In genomic region chr15:80174598-80174875, GRCm38 (mm10) we compare ENCODE assay signal across 8 mouse cellular contexts. TPM values are rescaled to one million over a fixed set of nuclear protein-coding genes. Genes with fewer than 3 reads are reported as not detected.
DNase-seq lines count a peak whose midpoint lies in the region; ATAC-seq and TF ChIP-seq lines count a peak whose summit lies in the region.

No protein-coding gene starts in this region.

- TF ChIP-seq CTCF in small intestine, adult 2 months (IDR thresholded peaks at IDR 0.05; ENCODE audit: extremely low read depth, insufficient read length, insufficient replicate concordance, low read depth, low read length) = no peak

- TF ChIP-seq POLR2A in small intestine, adult 2 months (IDR thresholded peaks at IDR 0.05; ENCODE audit: low read depth, low read length) = no peak

- no peaks in the 10 kb centered on the region for H3K36me3 ChIP-seq in liver, embryonic 11.5 days (ENCODE audit: control insufficient read depth, insufficient read depth, low read length)
- no peaks in the 10 kb centered on the region for H3K36me3 ChIP-seq in embryonic facial prominence, embryonic 11.5 days (replicated peaks; ENCODE audit: control insufficient read depth, insufficient read depth, low read depth, low read length)
- no peaks in the 10 kb centered on the region for H3K36me3 ChIP-seq in limb, embryonic 11.5 days (ENCODE audit: control insufficient read depth, insufficient read depth, low read length)
- H3K36me3 ChIP-seq in small intestine, adult 2 months (ENCODE audit: control insufficient read depth, insufficient read depth, low read length) = no peaks in the 10 kb centered on the region

- peak overlapping the region; percentile 71 for H3K4me2 ChIP-seq in liver, embryonic 11.5 days
- peak overlapping the region; percentile 81 for H3K4me2 ChIP-seq in embryonic facial prominence, embryonic 11.5 days (ENCODE audit: low read depth, low read length)
- H3K4me2 ChIP-seq in limb, embryonic 11.5 days (ENCODE audit: low read depth, severe bottlenecking) = peak overlapping the region; percentile 90

- H3K4me3 ChIP-seq in liver, embryonic 11.5 days (ENCODE audit: low read depth, low read length) = peak overlapping the region; percentile 70
- H3K4me3 ChIP-seq in embryonic facial prominence, embryonic 11.5 days (ENCODE audit: low read depth, low read length) = peak overlapping the region; percentile 97
- H3K4me3 ChIP-seq in limb, embryonic 11.5 days (ENCODE audit: low read depth, low read length) = peak overlapping the region; percentile 95
- peak overlapping the region; percentile 75 for H3K4me3 ChIP-seq in small intestine, adult 2 months (ENCODE audit: low read depth, low read length)

- DNase-seq in liver, embryonic 11.5 days (ENCODE audit: low spot score) = no peak
- no peak for DNase-seq in liver
- no peak for DNase-seq in embryonic facial prominence, embryonic 11.5 days (ENCODE audit: low spot score)
- DNase-seq in limb, embryonic 11.5 days (ENCODE audit: low spot score) = no peak
- no peak for DNase-seq in left cerebral cortex, adult 11 months (ENCODE audit: low spot score)
- no peak for DNase-seq in B cell, adult 2 months
- no peak for DNase-seq in adrenal gland, postnatal 10 days

- ATAC-seq in liver, embryonic 11.5 days (replicated peaks; ENCODE audit: low FRiP score) = no peak
- ATAC-seq in embryonic facial prominence, embryonic 11.5 days (replicated peaks; ENCODE audit: insufficient number of reproducible peaks, low FRiP score, low TSS enrichment, low read depth) = no peak
- ATAC-seq in limb, embryonic 11.5 days (ENCODE audit: insufficient number of reproducible peaks, low FRiP score, low TSS enrichment, low read depth) = no peak

- H3K9ac ChIP-seq in liver, embryonic 11.5 days (ENCODE audit: low read depth, low read length) = peak overlapping the region; percentile 68; the same call in 1 of the 2 replicates
- peak overlapping the region; percentile 97 for H3K9ac ChIP-seq in embryonic facial prominence, embryonic 11.5 days (replicated peaks; ENCODE audit: low read length)
- peak overlapping the region; percentile 94 for H3K9ac ChIP-seq in limb, embryonic 11.5 days (ENCODE audit: low read length)

- H3K27ac ChIP-seq in liver, embryonic 11.5 days (ENCODE audit: low read depth, low read length) = no peak overlapping the region
- H3K27ac ChIP-seq in embryonic facial prominence, embryonic 11.5 days (replicated peaks; ENCODE audit: low read depth, low read length) = no peak overlapping the region
- no peak overlapping the region for H3K27ac ChIP-seq in limb, embryonic 11.5 days (replicated peaks; ENCODE audit: low read depth, low read length)
- H3K27ac ChIP-seq in small intestine, adult 2 months (ENCODE audit: insufficient read depth, low read depth, low read length) = 0 out of 2 replicates have a peak overlapping the region, but pooled peaks have one; percentile 28

- H3K4me1 ChIP-seq in liver, embryonic 11.5 days (replicated peaks; ENCODE audit: control insufficient read depth, insufficient read depth, low read length) = peaks cover 3% of the 10 kb centered on the region
- peaks cover 8% of the 10 kb centered on the region for H3K4me1 ChIP-seq in embryonic facial prominence, embryonic 11.5 days (ENCODE audit: control insufficient read depth, insufficient read depth, low read length)
- peaks cover 20% of the 10 kb centered on the region for H3K4me1 ChIP-seq in limb, embryonic 11.5 days (ENCODE audit: control insufficient read depth, insufficient read depth, low read length)
- H3K4me1 ChIP-seq in small intestine, adult 2 months (ENCODE audit: control insufficient read depth, insufficient read depth, insufficient read length, low read length) = peaks cover 13% of the 10 kb centered on the region

- no peaks in the 10 kb centered on the region for H3K9me3 ChIP-seq in liver, embryonic 11.5 days (ENCODE audit: control insufficient read depth, low read length)
- H3K9me3 ChIP-seq in embryonic facial prominence, embryonic 11.5 days (replicated peaks; ENCODE audit: control insufficient read depth, low read length) = no peaks in the 10 kb centered on the region
- H3K9me3 ChIP-seq in limb, embryonic 11.5 days (ENCODE audit: control insufficient read depth, low read length) = no peaks in the 10 kb centered on the region

- peaks cover 63% of the 10 kb centered on the region for H3K27me3 ChIP-seq in liver, embryonic 11.5 days (replicated peaks; ENCODE audit: control insufficient read depth, insufficient read depth, low read length)
- H3K27me3 ChIP-seq in embryonic facial prominence, embryonic 11.5 days (ENCODE audit: control insufficient read depth, insufficient read depth, low read length) = no peaks in the 10 kb centered on the region
- H3K27me3 ChIP-seq in limb, embryonic 11.5 days (ENCODE audit: control insufficient read depth, insufficient read depth, low read length) = no peaks in the 10 kb centered on the region
- H3K27me3 ChIP-seq in small intestine, adult 2 months (ENCODE audit: control insufficient read depth, insufficient read depth, low read length) = no peaks in the 10 kb centered on the region

- WGBS in liver, embryonic 11.5 days = 14% methylated on average over 5 of the region's 5 CpGs
- under 1% methylated on average over 5 of the region's 5 CpGs for WGBS in embryonic facial prominence, embryonic 11.5 days
- whole genome bisulfite sequencing in limb, embryonic 11.5 days = 5% methylated on average over 5 of the region's 5 CpGs
- 44% methylated on average over 5 of the region's 5 CpGs for WGBS in small intestine, adult 2 months

RNA-seq across cellular contexts. Expression of gene Mgat3, which starts 1.0 kb away (rescaled TPM):
- 2.5 and 2.7 TPM in 2 replicates for polyA plus RNA-seq in liver, embryonic 11.5 days (2014; fragmentation: Nextera tagmentation; extraction: Ambion mirVana)
- 9.9 and 10.5 TPM in 2 replicates for polyA plus RNA-seq in embryonic facial prominence, embryonic 11.5 days (2014; fragmentation: Nextera tagmentation; extraction: Ambion mirVana)
- polyA plus RNA-seq in limb, embryonic 11.5 days (2014; fragmentation: Nextera tagmentation; extraction: Ambion mirVana) = 6.5 and 6.8 TPM in 2 replicates
- 28.4 and 62.6 TPM in 2 replicates for polyA plus RNA-seq in small intestine, adult 2 months (2012; rRNA removed)
- total RNA-seq in adrenal gland, postnatal 10 days (2021) = 1 to 10 TPM; 6.0 to 8.0 TPM

RNA-seq across cellular contexts. Expression of gene Tab1, which starts 41.6 kb away (rescaled TPM):
- polyA plus RNA-seq in liver, embryonic 11.5 days (2014; fragmentation: Nextera tagmentation; extraction: Ambion mirVana) = 25.9 and 28.7 TPM in 2 replicates
- polyA plus RNA-seq in embryonic facial prominence, embryonic 11.5 days (2014; fragmentation: Nextera tagmentation; extraction: Ambion mirVana) = 26.8 and 26.9 TPM in 2 replicates
- polyA plus RNA-seq in limb, embryonic 11.5 days (2014; fragmentation: Nextera tagmentation; extraction: Ambion mirVana) = 35.4 and 35.5 TPM in 2 replicates
- 14.7 and 28.6 TPM in 2 replicates for polyA plus RNA-seq in small intestine, adult 2 months (2012; rRNA removed)
- total RNA-seq in adrenal gland, postnatal 10 days (2021) = 10 to 100 TPM; 16.3 to 28.9 TPM

RNA-seq across cellular contexts. Expression of gene Mief1, which starts 59.3 kb away (rescaled TPM):
- 35.8 and 44.9 TPM in 2 replicates for polyA plus RNA-seq in liver, embryonic 11.5 days (2014; fragmentation: Nextera tagmentation; extraction: Ambion mirVana)
- polyA plus RNA-seq in embryonic facial prominence, embryonic 11.5 days (2014; fragmentation: Nextera tagmentation; extraction: Ambion mirVana) = 35.7 and 36.7 TPM in 2 replicates
- polyA plus RNA-seq in limb, embryonic 11.5 days (2014; fragmentation: Nextera tagmentation; extraction: Ambion mirVana) = 33.8 and 36.7 TPM in 2 replicates
- 9.4 and 16.7 TPM in 2 replicates for polyA plus RNA-seq in small intestine, adult 2 months (2012; rRNA removed)
- total RNA-seq in adrenal gland, postnatal 10 days (2021) = 10 to 100 TPM; 42.8 to 46.6 TPM
